Mouse (Mus musculus) heart, embryonic 13.5 days (tissue): Measurements from ENCODE around the gene Aff1. TPM values are rescaled to one million over a fixed set of nuclear protein-coding genes. Genes with fewer than 3 reads are reported as not detected.

Experiments
- ATAC-seq: fragments of 200-750 bp; cut with Nextera tagmentation; 2 replicates; pipeline ENCODE4 v1.8.0; 2017; ENCODE audit warnings: moderate TSS enrichment; ENCODE audit not compliant: insufficient number of reproducible peaks, low FRiP score, low TSS enrichment; ENCODE audit errors: extremely low read depth
- H3K27ac ChIP-seq: fragments of 300-500 bp; sonication (generic); replicated peaks from 2 replicates; pipeline ENCODE4 v1.5.1; 2015; ENCODE audit warnings: moderate library complexity, mild to moderate bottlenecking, inconsistent platforms
- H3K27me3 ChIP-seq: fragments of 300-500 bp; sonication (generic); replicated peaks from 2 replicates; pipeline ENCODE4 v1.6.1; 2015; ENCODE audit warnings: mild to moderate bottlenecking, inconsistent platforms
- H3K36me3 ChIP-seq: fragments of 300-500 bp; sonication (generic); 2 replicates; pipeline ENCODE4 v1.6.1; 2015; ENCODE audit warnings: mild to moderate bottlenecking, inconsistent platforms
- H3K4me1 ChIP-seq: fragments of 300-500 bp; sonication (generic); 2 replicates; pipeline ENCODE4 v1.6.1; 2015; ENCODE audit warnings: inconsistent platforms
- H3K4me2 ChIP-seq: fragments of 300-500 bp; sonication (generic); 2 replicates; pipeline ENCODE4 v1.6.1; 2015; ENCODE audit warnings: inconsistent platforms, mild to moderate bottlenecking, moderate library complexity
- H3K4me3 ChIP-seq: fragments of 300-500 bp; sonication (generic); 2 replicates; pipeline ENCODE4 v1.5.1; 2015; ENCODE audit warnings: moderate library complexity, mild to moderate bottlenecking, inconsistent platforms
- H3K9ac ChIP-seq: fragments of 300-500 bp; sonication (generic); 2 replicates; pipeline ENCODE4 v1.6.1; 2015; ENCODE audit warnings: inconsistent platforms, mild to moderate bottlenecking, moderate library complexity
- H3K9me3 ChIP-seq: fragments of 300-500 bp; sonication (generic); 2 replicates; pipeline ENCODE4 v1.6.1; 2016; ENCODE audit warnings: inconsistent platforms
- WGBS: fragments of 180-500 bp; shearing (Covaris S2); methylation state at CpG from one replicate; pipeline ENCODE4 v1.1.7; 2015; ENCODE audit warnings: mixed read lengths; 5-methylcytosine and 5-hydroxymethylcytosine counted together
- polyA plus RNA-seq: library from polyadenylated mRNA; unstranded; fragments of >200 nt; fragmentation: Nextera tagmentation; extraction: Ambion mirVana; gene quantifications from 2 replicates; pipeline ENCODE4 v1.2.1, GENCODE M21; 2015

Gene Aff1
- polyA plus RNA-seq, 1 experiment from 2014 or later: 7.4 TPM

DNA sequence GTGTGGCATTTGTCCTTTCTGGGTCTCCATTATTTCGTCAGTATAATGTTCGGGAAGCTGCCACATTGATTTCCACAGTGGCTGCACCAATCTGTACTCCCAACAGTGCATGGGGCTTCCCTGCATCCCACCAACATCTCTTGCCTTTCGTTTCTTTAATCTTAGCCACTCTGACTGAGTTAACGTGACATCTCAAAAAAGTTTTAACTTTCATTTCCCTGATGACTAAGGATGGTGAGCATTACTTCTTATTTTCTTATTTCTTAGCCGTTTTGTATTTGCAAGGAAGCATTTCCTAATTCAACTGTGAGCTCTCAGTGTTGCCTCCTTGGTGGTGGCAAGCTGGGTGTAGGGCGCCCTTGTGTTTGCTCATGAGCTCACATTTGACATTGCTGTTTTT is 22.8 kb downstream of the Aff1 start:
- Histone ChIP-seq H3K27ac (no peak overlapping the region), H3K9ac (no peak overlapping the region), H3K4me2 (no peak overlapping the region), H3K4me3 (no peak overlapping the region), H3K36me3 (no peaks in the 10 kb centered on the region), H3K9me3 (no peaks in the 10 kb centered on the region; the same call in 1 of the 2 replicates), H3K27me3 (no peaks in the 10 kb centered on the region), H3K4me1 (peaks cover 9% of the 10 kb centered on the region; the same call in 1 of the 2 replicates)
- no peak for ATAC-seq
- 79% methylated on average over 6 of the region's 6 CpGs for WGBS

DNA sequence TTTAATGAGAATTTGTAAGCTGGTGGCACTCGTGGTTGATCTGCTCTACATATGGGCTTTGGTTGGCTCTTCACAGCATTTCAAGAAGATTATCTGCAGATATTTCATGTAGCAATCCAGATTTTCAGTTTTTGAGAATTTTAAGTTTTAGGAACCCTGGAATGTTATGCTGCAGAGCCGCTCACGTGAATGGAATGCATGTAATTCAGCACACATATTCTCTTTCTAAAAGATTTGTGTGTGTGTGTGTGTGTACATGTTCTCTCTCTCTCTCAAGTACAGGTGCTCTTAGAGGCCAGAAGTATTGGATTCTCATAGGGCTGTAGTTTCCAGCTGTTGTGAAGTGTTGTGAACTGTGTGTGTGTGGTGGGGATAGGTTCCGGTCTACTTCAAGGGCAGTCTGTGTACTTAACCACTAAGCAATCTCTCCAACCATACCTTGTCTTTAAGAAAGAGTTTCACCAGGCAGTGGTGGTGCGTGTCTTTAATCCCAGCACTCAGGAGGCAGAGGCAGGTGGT is 24.7 kb downstream of the Aff1 start:
- H3K36me3 ChIP-seq: no peaks in the 10 kb centered on the region
- no peak overlapping the region for H3K4me3 ChIP-seq
- 0 out of 2 replicates have a peak, but pooled peaks cover 3% of the 10 kb centered on the region for H3K4me1 ChIP-seq
- no peak overlapping the region for H3K27ac ChIP-seq
- H3K4me2 ChIP-seq: no peak overlapping the region
- no peaks in the 10 kb centered on the region for H3K27me3 ChIP-seq
- 85% methylated on average over 5 of the region's 5 CpGs for WGBS
- no peak for ATAC-seq
- H3K9me3 ChIP-seq: no peaks in the 10 kb centered on the region
- H3K9ac ChIP-seq: no peak overlapping the region

DNA sequence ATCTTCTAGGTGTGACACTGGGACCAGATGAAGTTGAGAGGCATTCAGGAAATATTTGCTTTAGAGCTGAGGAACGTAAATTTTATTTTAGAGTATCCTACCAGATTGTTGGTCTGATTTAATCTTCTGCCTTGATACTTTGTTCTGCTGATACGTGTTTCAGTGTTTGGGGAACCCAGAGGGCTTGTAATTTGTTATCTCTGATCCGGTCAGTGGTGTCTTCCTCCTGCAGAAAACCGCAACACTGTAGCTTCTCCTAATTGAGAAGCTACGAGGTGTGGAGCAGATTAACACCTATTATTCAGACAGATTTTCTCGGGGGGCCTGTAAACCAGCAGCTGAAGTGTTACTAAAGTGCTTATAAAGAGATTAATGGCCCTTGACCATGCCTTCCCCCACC is 27.0 kb downstream of the Aff1 start:
- no peak for ATAC-seq
- H3K9ac ChIP-seq: no peak overlapping the region
- no peaks in the 10 kb centered on the region for H3K36me3 ChIP-seq
- 38% methylated on average over 6 of the region's 6 CpGs for WGBS
- H3K4me2 ChIP-seq: no peak overlapping the region
- peaks cover 6% of the 10 kb centered on the region; the same call in 1 of the 2 replicates for H3K27me3 ChIP-seq
- H3K27ac ChIP-seq: no peak overlapping the region
- no peak overlapping the region for H3K4me3 ChIP-seq
- H3K9me3 ChIP-seq: no peaks in the 10 kb centered on the region
- H3K4me1 ChIP-seq: no peaks in the 10 kb centered on the region

DNA sequence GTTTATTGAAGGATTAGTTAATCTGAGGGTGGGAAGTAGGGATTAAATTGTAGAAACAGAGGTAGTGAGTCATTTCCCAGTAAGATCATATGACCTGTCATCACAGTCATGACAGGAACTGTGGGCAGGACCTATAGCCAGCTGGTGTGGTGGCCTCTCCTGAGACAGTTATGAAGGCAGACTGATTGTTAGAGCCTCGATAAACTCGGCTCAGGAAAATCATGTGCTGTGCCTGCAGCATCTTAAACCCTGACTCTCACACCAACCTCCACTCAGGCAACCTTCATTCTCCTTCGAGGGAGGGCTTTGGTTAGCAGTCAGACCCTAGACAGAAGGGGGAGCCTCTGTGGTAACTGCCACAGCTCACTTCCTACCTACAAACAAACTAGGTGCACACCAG is 27.7 kb downstream of the Aff1 start:
- ATAC-seq: no peak
- 31% methylated on average over 3 of the region's 3 CpGs for WGBS
- H3K36me3 ChIP-seq: no peaks in the 10 kb centered on the region
- no peak overlapping the region for H3K4me2 ChIP-seq
- no peak overlapping the region for H3K9ac ChIP-seq
- H3K4me3 ChIP-seq: no peak overlapping the region
- no peaks in the 10 kb centered on the region for H3K9me3 ChIP-seq
- no peaks in the 10 kb centered on the region for H3K4me1 ChIP-seq
- peaks cover 13% of the 10 kb centered on the region for H3K27me3 ChIP-seq
- no peak overlapping the region for H3K27ac ChIP-seq

DNA sequence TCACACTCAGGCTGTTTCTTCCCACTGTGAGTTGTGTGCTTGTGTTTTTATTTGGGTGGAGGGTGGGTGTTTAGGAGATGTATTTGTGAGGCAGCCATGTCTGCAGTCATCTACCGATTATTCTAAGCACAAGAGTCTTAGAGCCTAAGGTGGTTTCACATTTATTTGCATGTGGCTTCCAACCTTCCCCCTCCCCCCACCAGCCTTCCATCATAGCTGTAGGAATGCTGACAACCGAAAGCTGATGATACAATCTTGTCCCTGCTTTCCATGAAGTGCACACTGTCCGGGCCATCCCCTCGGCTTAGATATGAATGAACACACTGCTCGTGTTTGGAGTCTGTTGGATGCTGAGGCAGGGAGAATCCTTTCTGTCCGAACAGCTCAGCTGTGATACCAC is 28.8 kb downstream of the Aff1 start:
- Histone ChIP-seq H3K9ac (no peak overlapping the region), H3K4me2 (no peak overlapping the region), H3K36me3 (no peaks in the 10 kb centered on the region), H3K27ac (no peak overlapping the region), H3K27me3 (peaks cover 23% of the 10 kb centered on the region), H3K4me1 (no peaks in the 10 kb centered on the region), H3K9me3 (no peaks in the 10 kb centered on the region), H3K4me3 (no peak overlapping the region)
- 61% methylated on average over 6 of the region's 6 CpGs for WGBS
- no peak for ATAC-seq

DNA sequence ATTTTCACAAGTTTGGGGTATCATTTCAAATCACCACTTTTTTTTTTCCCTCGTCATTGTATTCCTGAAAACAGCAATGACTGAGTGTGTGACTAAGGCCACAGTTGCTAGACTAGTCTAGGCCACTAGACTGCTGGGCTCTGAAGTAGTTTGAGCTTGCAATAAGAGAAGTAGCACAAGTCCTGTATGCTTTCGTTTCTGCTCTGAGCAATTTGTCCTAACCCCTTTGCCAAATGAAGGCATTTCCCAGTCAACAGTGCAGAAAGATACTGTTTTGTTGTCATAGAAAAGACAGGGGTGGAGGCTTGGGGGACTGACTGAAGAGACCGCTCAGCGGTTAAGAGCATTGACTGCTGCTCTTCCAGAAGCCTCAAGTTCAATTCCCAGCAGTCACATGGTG is 29.3 kb downstream of the Aff1 start:
- Histone ChIP-seq H3K4me3 (no peak overlapping the region), H3K9me3 (no peaks in the 10 kb centered on the region), H3K36me3 (no peaks in the 10 kb centered on the region), H3K27me3 (peaks cover 28% of the 10 kb centered on the region), H3K9ac (no peak overlapping the region), H3K27ac (no peak overlapping the region), H3K4me2 (no peak overlapping the region), H3K4me1 (no peaks in the 10 kb centered on the region)
- ATAC-seq: no peak
- 80% methylated on average over 4 of the region's 4 CpGs for WGBS

DNA sequence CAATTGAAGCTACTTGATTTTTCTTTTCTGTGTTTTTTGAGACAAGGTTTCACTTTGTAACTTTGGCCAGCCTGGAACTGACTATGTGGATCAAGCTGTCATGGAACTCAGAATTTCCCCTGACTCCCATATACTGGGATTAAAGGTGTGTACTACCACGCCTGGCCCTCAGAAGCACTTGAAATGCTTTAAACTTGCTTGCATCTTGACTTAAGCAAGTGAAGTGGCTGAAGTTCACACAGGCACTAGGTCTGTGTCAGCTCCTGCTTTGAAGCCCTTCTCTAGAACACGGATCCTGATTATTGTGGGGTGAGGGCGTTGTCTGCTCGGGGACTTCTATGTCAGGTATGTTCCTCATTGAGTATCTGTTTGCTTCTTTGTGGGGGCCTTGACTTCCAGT is 30.5 kb downstream of the Aff1 start:
- no peak overlapping the region for H3K4me3 ChIP-seq
- no peak for ATAC-seq
- H3K9ac ChIP-seq: no peak overlapping the region
- peaks cover 30% of the 10 kb centered on the region for H3K27me3 ChIP-seq
- 63% methylated on average over 4 of the region's 4 CpGs for WGBS
- H3K36me3 ChIP-seq: no peaks in the 10 kb centered on the region
- H3K27ac ChIP-seq: no peak overlapping the region
- H3K4me1 ChIP-seq: no peaks in the 10 kb centered on the region
- H3K4me2 ChIP-seq: no peak overlapping the region
- no peaks in the 10 kb centered on the region for H3K9me3 ChIP-seq

DNA sequence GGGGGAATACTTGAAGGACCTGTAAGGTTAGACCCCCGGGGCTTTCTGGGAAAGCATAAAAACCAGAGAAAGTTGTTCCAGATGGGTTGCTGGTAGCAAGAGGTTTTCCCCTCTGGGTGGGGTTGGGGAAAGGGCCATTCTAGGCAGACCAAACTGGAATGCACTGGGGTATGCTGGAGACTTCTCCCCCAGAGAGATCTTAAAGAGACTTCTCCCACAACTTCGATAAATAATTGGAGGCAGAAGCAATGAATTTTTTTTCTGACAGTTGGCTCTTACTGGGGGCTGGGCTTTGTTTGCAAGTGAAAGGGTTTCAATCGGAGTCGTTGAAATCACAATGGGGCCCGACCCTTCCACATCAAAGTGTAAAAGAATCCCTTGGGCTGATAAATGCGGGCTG is 32.2 kb downstream of the Aff1 start:
- Histone ChIP-seq H3K4me1 (no peaks in the 10 kb centered on the region), H3K36me3 (no peaks in the 10 kb centered on the region), H3K9me3 (no peaks in the 10 kb centered on the region), H3K27ac (no peak overlapping the region), H3K4me3 (no peak overlapping the region), H3K27me3 (peaks cover 30% of the 10 kb centered on the region), H3K4me2 (no peak overlapping the region), H3K9ac (no peak overlapping the region)
- no peak for ATAC-seq
- 18% methylated on average over 6 of the region's 6 CpGs for WGBS

DNA sequence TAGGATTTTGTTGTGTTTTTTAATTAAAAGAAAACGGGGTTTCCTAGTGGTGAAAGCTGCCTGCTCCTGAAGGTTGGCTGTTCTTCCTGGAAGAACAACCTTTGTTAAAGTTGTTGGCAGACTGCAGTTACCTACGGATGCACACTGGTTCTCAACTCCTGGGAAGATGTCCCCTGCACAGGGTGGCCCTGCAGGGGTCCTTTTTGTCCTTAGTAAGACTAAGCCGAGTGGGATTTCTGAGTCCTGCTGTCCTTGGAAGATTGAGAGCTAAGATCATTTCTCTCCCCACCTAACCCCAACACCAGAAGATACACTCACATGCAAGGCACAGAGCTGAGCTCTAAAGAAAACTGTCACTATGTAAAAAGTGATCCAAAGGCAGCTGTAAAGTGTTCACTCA is 32.6 kb downstream of the Aff1 start:
- no peaks in the 10 kb centered on the region for H3K4me1 ChIP-seq
- no peak for ATAC-seq
- WGBS: 35% methylated on average over 3 of the region's 3 CpGs

DNA sequence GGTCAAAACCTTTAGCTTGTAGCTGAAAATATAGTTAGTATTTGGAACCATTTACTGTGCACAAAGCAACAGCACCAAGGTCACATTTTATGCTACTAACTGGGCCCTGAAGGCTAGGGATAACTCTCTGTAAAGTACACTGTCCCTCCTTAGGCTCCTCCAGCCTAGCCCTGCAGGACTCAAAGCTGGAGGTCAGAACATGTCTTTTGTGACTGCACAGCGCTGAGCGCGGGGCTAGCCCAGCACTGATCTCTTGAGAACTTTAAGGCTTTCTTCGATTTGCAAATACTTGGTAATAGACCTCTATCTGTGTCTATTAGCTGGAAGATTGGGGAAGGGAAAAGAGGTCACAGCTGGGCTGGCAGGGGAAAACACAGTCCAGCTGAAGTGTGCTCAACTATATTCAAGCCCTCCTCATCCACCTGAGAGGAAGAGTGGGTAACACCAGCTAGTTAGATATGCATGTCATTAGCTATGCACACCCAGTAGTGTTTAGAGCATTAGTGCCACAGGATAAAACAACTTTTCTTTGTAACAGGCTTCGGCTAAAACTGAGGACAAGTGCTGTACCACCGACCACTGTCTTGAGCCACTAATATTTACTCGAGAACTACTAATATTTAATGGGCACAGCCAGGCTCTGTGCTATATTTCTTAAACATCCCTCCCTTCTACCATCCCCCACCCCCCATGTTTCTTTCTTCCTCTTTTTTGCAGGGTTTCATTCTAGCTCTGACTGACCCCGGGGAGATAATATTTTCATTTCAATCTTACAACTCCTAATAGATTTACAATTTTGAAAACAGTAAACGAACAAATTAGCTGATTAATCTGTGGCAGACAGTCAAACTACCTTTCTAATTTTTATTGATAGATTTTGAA is 33.3 kb downstream of the Aff1 start:
- Histone ChIP-seq H3K4me1 (no peaks in the 10 kb centered on the region), H3K4me2 (no peak overlapping the region), H3K27ac (no peak overlapping the region), H3K36me3 (no peaks in the 10 kb centered on the region), H3K9me3 (no peaks in the 10 kb centered on the region), H3K27me3 (peaks cover 30% of the 10 kb centered on the region), H3K4me3 (no peak overlapping the region), H3K9ac (no peak overlapping the region)
- 65% methylated on average over 9 of the region's 9 CpGs for WGBS
- no peak for ATAC-seq

More for the DNA sequence above, 32.6 kb downstream of the Aff1 start:
- Histone ChIP-seq H3K27me3 (peaks cover 30% of the 10 kb centered on the region), H3K9ac (no peak overlapping the region), H3K9me3 (no peaks in the 10 kb centered on the region), H3K36me3 (no peaks in the 10 kb centered on the region), H3K27ac (no peak overlapping the region), H3K4me2 (no peak overlapping the region), H3K4me3 (no peak overlapping the region)

DNA sequence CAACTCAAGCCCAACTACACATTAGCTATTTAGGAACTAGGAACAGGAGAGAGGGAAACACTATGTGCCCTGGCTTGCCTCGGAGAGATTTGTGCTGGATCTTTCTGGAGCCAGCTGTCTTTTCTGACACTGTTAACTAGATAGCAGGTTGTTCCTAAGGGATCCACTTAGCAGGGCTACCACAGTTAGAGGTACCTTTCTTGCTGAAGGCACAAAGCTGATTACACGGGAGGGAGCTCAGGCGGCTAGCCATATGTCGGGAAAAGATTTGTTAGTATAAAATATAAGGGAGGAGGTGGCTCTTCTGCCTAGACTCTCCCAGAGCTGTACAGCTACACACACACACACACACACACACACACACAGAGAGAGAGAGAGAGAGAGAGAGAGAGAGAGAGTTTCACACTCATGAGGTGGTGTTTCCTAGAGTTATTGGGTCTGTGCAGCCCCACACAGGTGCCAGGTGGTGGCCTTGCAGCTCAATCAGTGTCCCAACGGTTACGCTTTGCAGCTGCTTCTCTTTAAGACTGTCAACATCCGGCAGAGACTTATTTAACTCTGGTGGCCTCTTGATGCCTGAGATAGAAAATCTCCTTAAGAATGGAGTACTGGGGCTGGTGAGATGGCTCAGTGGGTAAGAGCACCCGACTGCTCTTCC is 34.2 kb downstream of the Aff1 start:
- H3K4me1 ChIP-seq: no peaks in the 10 kb centered on the region
- peaks cover 30% of the 10 kb centered on the region for H3K27me3 ChIP-seq
- ATAC-seq: no peak
- H3K36me3 ChIP-seq: no peaks in the 10 kb centered on the region
- 47% methylated on average over 8 of the region's 8 CpGs for WGBS
- H3K4me2 ChIP-seq: no peak overlapping the region
- H3K9me3 ChIP-seq: no peaks in the 10 kb centered on the region
- H3K9ac ChIP-seq: no peak overlapping the region
- H3K27ac ChIP-seq: no peak overlapping the region
- H3K4me3 ChIP-seq: no peak overlapping the region
